Mouse (Mus musculus) lung, postnatal 10 days (tissue): ENCODE measurements around the gene Sfrp4.
A peak's percentile ranks its signal among the peaks of the same experiment; 100 is the strongest.
"Not testable (repeated sequence)": the region's sequence is repeated elsewhere in the genome, so short reads cannot be mapped to it uniquely, and the experiment has no call there.

Source experiments
- DNase-seq: peaks from one replicate; pipeline ENCODE4 v3.0.0; 2021

The Sfrp4 gene

GRCm38 (mm10) chr13:19622573-19623227, at the start of gene Sfrp4:
Gene Sfrp4, plus strand, starts transcription at chr13:19623104.
- DNase-seq, result peak; percentile 68

GRCm38 (mm10) chr13:19574723-19575122, 48.2 kb upstream of the Sfrp4 start:
- not testable (repeated sequence) for DNase-seq

GRCm38 (mm10) chr13:19575947-19576346, 47.0 kb upstream of the Sfrp4 start:
- DNase-seq, result no peak

- no peak for DNase-seq
Measured at GRCm38 (mm10) chr13:19590996-19591759, 31.7 kb upstream of the Sfrp4 start.

GRCm38 (mm10) chr13:19595141-19595540, 27.8 kb upstream of the Sfrp4 start:
- no peak for DNase-seq

GRCm38 (mm10) chr13:19599242-19599641, 23.7 kb upstream of the Sfrp4 start:
- no peak for DNase-seq

- DNase-seq, result no peak
Measured at GRCm38 (mm10) chr13:19602531-19602930, 20.4 kb upstream of the Sfrp4 start.

GRCm38 (mm10) chr13:19603719-19604118, 19.2 kb upstream of the Sfrp4 start:
- DNase-seq, result no peak

GRCm38 (mm10) chr13:19604916-19605315, 18.0 kb upstream of the Sfrp4 start:
- no peak for DNase-seq

GRCm38 (mm10) chr13:19608120-19608519, 14.8 kb upstream of the Sfrp4 start:
- DNase-seq, result no peak

- DNase-seq, result no peak
Measured at GRCm38 (mm10) chr13:19612348-19612747, 10.6 kb upstream of the Sfrp4 start.

- no peak for DNase-seq
Measured at GRCm38 (mm10) chr13:19612963-19613362, 9.9 kb upstream of the Sfrp4 start.

GRCm38 (mm10) chr13:19613426-19613825, 9.5 kb upstream of the Sfrp4 start:
- DNase-seq, result no peak

GRCm38 (mm10) chr13:19614311-19614710, 8.6 kb upstream of the Sfrp4 start:
- DNase-seq, result no peak

- DNase-seq, result no peak
Measured at GRCm38 (mm10) chr13:19618081-19618480, 4.8 kb upstream of the Sfrp4 start.

- DNase-seq, result peak; percentile 5
Measured at GRCm38 (mm10) chr13:19618841-19619215, 4.1 kb upstream of the Sfrp4 start.

GRCm38 (mm10) chr13:19619216-19619927, 3.5 kb upstream of the Sfrp4 start, which contains the start of gene Epdr1:
Gene Epdr1, minus strand, starts transcription at chr13:19619927.
- DNase-seq, result peak; percentile 79

GRCm38 (mm10) chr13:19623228-19623905, 463 bp downstream of the Sfrp4 start:
- DNase-seq, result no peak

GRCm38 (mm10) chr13:19624632-19625320, 1.9 kb downstream of the Sfrp4 start:
- DNase-seq, result no peak

- no peak for DNase-seq
Measured at GRCm38 (mm10) chr13:19626473-19626872, 3.6 kb downstream of the Sfrp4 start.

GRCm38 (mm10) chr13:19630768-19631709, 8.1 kb downstream of the Sfrp4 start:
- no peak for DNase-seq
